Mouse (Mus musculus): ENCODE results near the gene Fbln7. TPM values are rescaled to one million over a fixed set of nuclear protein-coding genes. Genes with fewer than 3 reads are reported as not detected.

Fbln7 gene
- polyA plus RNA-seq, 1 experiment, result 3.4 TPM

DNA sequence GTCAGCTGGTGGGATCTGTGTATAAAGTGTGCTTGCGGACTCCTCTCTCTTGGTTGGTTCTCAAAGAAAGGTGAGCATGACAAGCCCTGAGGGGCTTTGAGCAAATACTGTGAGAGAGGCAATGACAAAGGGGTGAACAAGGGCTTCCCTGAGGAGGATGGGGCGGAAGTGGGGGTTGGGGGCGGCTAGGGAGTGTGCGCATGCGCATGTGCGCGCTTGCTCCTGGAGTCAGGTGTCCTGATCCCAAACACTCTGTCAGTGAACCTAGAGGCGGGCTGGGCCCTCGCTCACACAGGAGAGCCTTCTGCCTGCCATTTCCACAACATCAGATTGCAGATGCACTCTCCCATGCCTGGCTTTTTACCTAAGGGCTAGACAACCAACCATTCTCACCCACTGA is 9.5 kb downstream of the Fbln7 start:
- H3K27ac ChIP-seq (ENCODE audit: insufficient read depth, low read length), result no peak overlapping the region

DNA sequence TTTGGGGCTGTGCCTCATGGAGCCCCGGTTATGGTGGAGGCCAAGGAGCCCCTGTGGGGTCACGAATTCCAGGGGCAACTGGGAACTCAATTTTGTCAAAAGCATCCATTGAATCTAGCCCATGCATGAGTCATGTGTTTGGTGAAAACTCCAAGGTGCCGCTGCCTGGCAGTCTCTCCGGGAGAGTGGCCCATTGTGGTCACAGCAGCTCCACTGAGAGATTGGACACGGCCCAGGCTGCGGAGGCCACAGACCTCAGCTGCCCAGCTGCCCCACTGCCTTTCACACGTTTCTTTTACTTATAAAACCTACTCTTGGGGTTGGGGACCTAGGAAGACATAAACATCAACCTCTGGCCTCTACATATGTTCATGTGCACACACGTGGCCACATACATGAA is 12.7 kb downstream of the Fbln7 start:
- WGBS, result 56% methylated on average over 8 of the region's 8 CpGs
- no peaks in the 10 kb centered on the region for H3K4me1 ChIP-seq (ENCODE audit: control insufficient read depth, insufficient read depth, low read length)
- no peak for DNase-seq
- H3K4me3 ChIP-seq (replicated peaks; ENCODE audit: insufficient read depth, low read depth, low read length), result no peak overlapping the region
- TF ChIP-seq POLR2A (IDR thresholded peaks at IDR 0.05; ENCODE audit: borderline replicate concordance, insufficient read depth, low read length) (no peak), CTCF (IDR thresholded peaks at IDR 0.05; ENCODE audit: borderline replicate concordance, insufficient read depth, low read depth, low read length) (no peak)
- H3K27me3 ChIP-seq (ENCODE audit: control insufficient read depth, insufficient read depth, low read length), result no peaks in the 10 kb centered on the region
- no peak overlapping the region for H3K27ac ChIP-seq (ENCODE audit: insufficient read depth, low read length)

More for the DNA sequence above, 9.5 kb downstream of the Fbln7 start:
- DNase-seq, result no peak
- no peaks in the 10 kb centered on the region for H3K4me1 ChIP-seq (ENCODE audit: control insufficient read depth, insufficient read depth, low read length)
- 92% methylated on average over 9 of the region's 9 CpGs for WGBS
- no peak for TF ChIP-seq POLR2A (IDR thresholded peaks at IDR 0.05; ENCODE audit: borderline replicate concordance, insufficient read depth, low read length)
- no peak for TF ChIP-seq CTCF (IDR thresholded peaks at IDR 0.05; ENCODE audit: borderline replicate concordance, insufficient read depth, low read depth, low read length)
- no peak overlapping the region for H3K4me3 ChIP-seq (replicated peaks; ENCODE audit: insufficient read depth, low read depth, low read length)
- no peaks in the 10 kb centered on the region for H3K27me3 ChIP-seq (ENCODE audit: control insufficient read depth, insufficient read depth, low read length)

DNA sequence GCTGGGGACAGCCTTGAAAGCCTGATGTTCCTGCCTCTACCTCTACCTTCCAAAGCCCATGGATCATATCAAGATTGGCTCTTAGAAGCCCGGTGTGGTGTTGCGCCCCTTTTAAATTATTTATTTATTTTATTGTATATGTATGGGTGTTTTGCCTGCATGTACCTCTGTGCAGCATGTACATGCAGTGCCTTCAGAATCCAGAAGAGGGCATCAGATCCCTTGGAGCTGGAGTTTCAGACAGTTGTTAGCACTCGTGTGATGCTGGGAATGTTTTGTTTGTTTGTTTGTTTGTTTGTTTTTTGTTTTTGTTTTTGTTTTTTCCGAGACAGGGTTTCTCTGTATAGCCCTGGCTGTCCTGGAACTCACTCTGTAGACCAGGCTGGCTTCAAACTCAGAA is 18.5 kb downstream of the Fbln7 start:
- no peak for DNase-seq
- no peak overlapping the region for H3K4me3 ChIP-seq (replicated peaks; ENCODE audit: insufficient read depth, low read depth, low read length)
- 73% methylated on average over 4 of the region's 4 CpGs for WGBS
- no peak for TF ChIP-seq POLR2A (IDR thresholded peaks at IDR 0.05; ENCODE audit: borderline replicate concordance, insufficient read depth, low read length)
- H3K27ac ChIP-seq (ENCODE audit: insufficient read depth, low read length), result no peak overlapping the region
- no peaks in the 10 kb centered on the region for H3K4me1 ChIP-seq (ENCODE audit: control insufficient read depth, insufficient read depth, low read length)
- no peaks in the 10 kb centered on the region for H3K27me3 ChIP-seq (ENCODE audit: control insufficient read depth, insufficient read depth, low read length)

DNA sequence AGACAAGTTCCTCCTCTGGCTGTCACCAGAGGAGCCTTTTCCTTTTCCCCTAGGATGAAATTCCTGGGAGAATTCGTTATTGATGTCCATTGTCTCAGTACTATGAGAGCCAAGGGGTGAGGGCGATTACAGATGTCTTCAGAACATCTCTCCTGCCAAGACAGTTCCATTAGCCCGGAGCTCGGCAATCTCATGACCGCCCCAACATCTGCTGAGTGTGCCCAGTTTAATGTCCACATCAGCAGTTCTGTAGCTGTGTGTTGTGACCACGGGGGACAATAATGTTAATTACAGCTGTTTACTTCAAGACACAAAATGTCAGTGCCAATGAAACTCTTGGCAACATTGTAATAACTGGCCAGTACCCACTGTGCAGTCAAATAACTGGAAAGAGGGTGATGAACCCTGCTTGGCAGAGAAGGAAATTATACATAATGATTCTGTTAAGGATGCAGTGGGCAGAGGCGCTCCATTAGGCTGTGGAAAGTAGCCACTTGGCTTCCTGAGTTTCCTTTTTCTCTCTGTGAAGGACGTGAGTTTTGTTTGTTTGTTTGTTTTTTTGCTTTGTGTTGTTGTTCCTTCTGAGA is 22.5 kb downstream of the Fbln7 start:
- TF ChIP-seq POLR2A (IDR thresholded peaks at IDR 0.05; ENCODE audit: borderline replicate concordance, insufficient read depth, low read length), result no peak
- TF ChIP-seq CTCF (IDR thresholded peaks at IDR 0.05; ENCODE audit: borderline replicate concordance, insufficient read depth, low read depth, low read length), result no peak
- DNase-seq, result no peak
- no peaks in the 10 kb centered on the region for H3K4me1 ChIP-seq (ENCODE audit: control insufficient read depth, insufficient read depth, low read length)
- H3K4me3 ChIP-seq (replicated peaks; ENCODE audit: insufficient read depth, low read depth, low read length), result no peak overlapping the region
- whole genome bisulfite sequencing, result 54% methylated on average over 8 of the region's 8 CpGs
- no peak overlapping the region for H3K27ac ChIP-seq (ENCODE audit: insufficient read depth, low read length)
- H3K27me3 ChIP-seq (ENCODE audit: control insufficient read depth, insufficient read depth, low read length), result no peaks in the 10 kb centered on the region; the same call in 1 of the 2 replicates

DNA sequence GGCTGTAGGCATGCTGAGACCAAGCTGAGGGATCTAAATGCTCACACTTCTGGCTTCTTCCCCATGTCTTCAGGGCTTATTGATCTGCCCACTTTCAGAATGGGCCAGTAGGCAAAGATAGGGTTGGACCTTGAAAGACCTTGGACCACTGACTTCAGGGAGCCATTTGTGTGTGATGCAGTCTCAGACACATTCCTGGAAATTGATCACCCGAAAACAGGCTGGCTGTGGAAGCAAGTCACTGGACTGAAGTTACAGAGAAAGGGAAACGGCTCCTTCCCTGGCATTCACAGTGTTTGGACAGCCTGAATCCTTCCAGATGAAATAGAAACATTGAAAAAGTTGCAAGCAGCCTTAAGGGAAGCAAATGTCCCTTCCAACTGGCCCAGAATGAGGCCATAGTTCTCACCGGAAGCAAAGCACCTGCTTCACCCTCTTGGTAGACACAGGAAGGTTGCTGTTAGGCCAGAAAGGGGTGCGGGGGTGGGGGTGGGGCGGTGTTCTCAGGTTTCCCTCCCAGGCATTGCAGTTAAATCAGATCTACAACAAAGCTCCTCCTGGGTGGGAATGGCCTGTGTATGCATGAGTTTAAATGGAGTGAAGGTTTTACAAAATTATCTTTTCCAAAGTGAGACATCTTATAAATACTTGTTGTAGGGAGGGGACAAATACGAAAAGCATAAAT is 25.2 kb downstream of the Fbln7 start:
- DNase-seq, result no peak
- TF ChIP-seq CTCF (IDR thresholded peaks at IDR 0.05; ENCODE audit: borderline replicate concordance, insufficient read depth, low read depth, low read length), result no peak
- TF ChIP-seq POLR2A (IDR thresholded peaks at IDR 0.05; ENCODE audit: borderline replicate concordance, insufficient read depth, low read length), result no peak
- Histone ChIP-seq H3K4me3 (replicated peaks; ENCODE audit: insufficient read depth, low read depth, low read length) (no peak overlapping the region), H3K4me1 (ENCODE audit: control insufficient read depth, insufficient read depth, low read length) (peaks cover 4% of the 10 kb centered on the region; the same call in 1 of the 2 replicates), H3K27ac (ENCODE audit: insufficient read depth, low read length) (no peak overlapping the region), H3K27me3 (ENCODE audit: control insufficient read depth, insufficient read depth, low read length) (no peaks in the 10 kb centered on the region; the same call in 1 of the 2 replicates)
- 65% methylated on average over 6 of the region's 6 CpGs for WGBS

DNA sequence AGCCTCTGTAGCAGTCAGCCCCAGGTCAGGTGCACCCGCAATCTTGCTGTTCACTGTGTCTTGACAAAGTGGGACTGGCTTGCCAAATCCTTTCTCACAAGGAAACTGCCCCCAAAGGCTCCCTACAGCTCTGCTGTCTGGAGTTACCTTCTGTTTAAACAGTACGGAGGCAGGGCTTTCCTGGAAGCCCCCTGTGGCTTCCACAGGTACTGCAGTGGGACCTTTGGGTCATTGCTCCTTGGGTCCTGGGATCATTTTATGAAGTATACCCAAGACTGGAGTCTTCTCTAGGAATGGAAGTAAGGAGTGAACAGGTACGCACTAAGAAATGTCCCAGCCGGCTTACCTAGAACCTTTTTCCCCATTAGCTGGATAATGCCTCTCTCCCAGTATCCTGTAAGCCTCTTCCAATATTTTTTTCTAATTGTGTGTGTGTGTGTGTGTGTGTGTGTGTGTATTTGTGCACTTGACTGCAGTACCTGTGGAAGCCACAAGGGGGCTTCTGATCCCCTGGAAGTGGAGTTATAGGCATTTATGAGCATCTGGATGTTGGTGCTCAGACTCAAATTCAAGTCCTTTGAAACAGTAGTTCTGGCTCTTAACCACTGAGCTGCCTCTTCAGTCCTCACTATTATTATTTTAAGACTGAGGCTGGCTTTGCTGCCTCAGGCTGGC is 28.0 kb downstream of the Fbln7 start:
- TF ChIP-seq POLR2A (IDR thresholded peaks at IDR 0.05; ENCODE audit: borderline replicate concordance, insufficient read depth, low read length) (no peak), CTCF (IDR thresholded peaks at IDR 0.05; ENCODE audit: borderline replicate concordance, insufficient read depth, low read depth, low read length) (peak; percentile 14; the same call in 1 of the 2 replicates)
- H3K4me1 ChIP-seq (ENCODE audit: control insufficient read depth, insufficient read depth, low read length), result peaks cover 4% of the 10 kb centered on the region; the same call in 1 of the 2 replicates
- H3K27me3 ChIP-seq (ENCODE audit: control insufficient read depth, insufficient read depth, low read length), result no peaks in the 10 kb centered on the region; the same call in 1 of the 2 replicates
- no peak overlapping the region for H3K4me3 ChIP-seq (replicated peaks; ENCODE audit: insufficient read depth, low read depth, low read length)
- no peak for DNase-seq
- WGBS, result 67% methylated on average over 4 of the region's 4 CpGs
- no peak overlapping the region for H3K27ac ChIP-seq (ENCODE audit: insufficient read depth, low read length)

DNA sequence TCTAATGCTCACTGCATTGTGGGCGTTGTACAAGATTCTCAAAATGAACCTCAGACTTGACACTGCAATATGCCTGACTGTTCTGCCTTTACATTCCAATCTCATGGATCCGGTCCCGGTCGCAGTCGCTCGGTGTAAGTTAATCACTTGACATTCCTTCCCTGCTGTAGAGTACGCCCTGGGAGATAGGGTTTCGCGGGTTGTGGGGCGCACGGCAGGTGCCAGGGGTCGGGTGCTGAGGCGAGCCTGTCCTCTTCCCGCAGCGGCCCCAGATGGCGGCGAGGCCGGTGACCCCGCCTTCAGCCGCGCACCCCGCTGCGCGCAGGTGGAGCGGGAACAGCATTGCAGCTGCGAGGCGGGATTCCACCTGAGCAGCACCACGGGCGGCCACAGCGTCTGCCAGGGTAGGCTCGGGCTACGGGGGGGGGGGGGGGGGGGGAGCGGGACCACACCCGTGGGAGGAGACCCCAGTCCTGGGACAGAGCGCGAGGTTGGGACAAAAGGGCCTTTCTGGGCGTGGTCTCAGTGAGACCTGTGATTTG is 29.5 kb downstream of the Fbln7 start:
- Histone ChIP-seq H3K27ac (ENCODE audit: insufficient read depth, low read length) (no peak overlapping the region), H3K27me3 (ENCODE audit: control insufficient read depth, insufficient read depth, low read length) (no peaks in the 10 kb centered on the region; the same call in 1 of the 2 replicates), H3K4me1 (ENCODE audit: control insufficient read depth, insufficient read depth, low read length) (peaks cover 4% of the 10 kb centered on the region; the same call in 1 of the 2 replicates), H3K4me3 (replicated peaks; ENCODE audit: insufficient read depth, low read depth, low read length) (peak overlapping the region; percentile 52)
- DNase-seq, result peak; percentile 53 to 58
- TF ChIP-seq POLR2A (IDR thresholded peaks at IDR 0.05; ENCODE audit: borderline replicate concordance, insufficient read depth, low read length) (no peak), CTCF (IDR thresholded peaks at IDR 0.05; ENCODE audit: borderline replicate concordance, insufficient read depth, low read depth, low read length) (no peak)
- WGBS, result 2% methylated on average over 36 of the region's 37 CpGs

Measured in cerebellum, adult 2 months (tissue).